Mouse (Mus musculus): ENCODE measurements around the gene Selenok. TPM values are rescaled to one million over a fixed set of nuclear protein-coding genes. Genes with fewer than 3 reads are reported as not detected.

Selenok gene
- polyA plus RNA-seq, 1 experiment from 2014 or later, result 460 TPM

GRCm38 (mm10) chr14:29998747-29999474 lies 30.8 kb downstream of the Selenok start:
- no peak overlapping the region for H3K27ac ChIP-seq
- peaks cover 45% of the 10 kb centered on the region for H3K36me3 ChIP-seq (ENCODE audit: poor library complexity, severe bottlenecking)
- no peak overlapping the region for H3K4me2 ChIP-seq
- ATAC-seq, result no peak; the same call in 1 of the 2 replicates
- no peak overlapping the region for H3K4me3 ChIP-seq
- 69% methylated on average over 13 of the region's 13 CpGs for WGBS
- no peaks in the 10 kb centered on the region for H3K27me3 ChIP-seq
- H3K9ac ChIP-seq, result no peak overlapping the region
- no peaks in the 10 kb centered on the region for H3K4me1 ChIP-seq
- H3K9me3 ChIP-seq (replicated peaks), result no peaks in the 10 kb centered on the region

GRCm38 (mm10) chr14:29999475-29999811 lies 31.3 kb downstream of the Selenok start:
- H3K27ac ChIP-seq, result no peak overlapping the region
- peaks cover 39% of the 10 kb centered on the region for H3K36me3 ChIP-seq (ENCODE audit: poor library complexity, severe bottlenecking)
- H3K4me1 ChIP-seq, result no peaks in the 10 kb centered on the region
- H3K9ac ChIP-seq, result no peak overlapping the region
- H3K9me3 ChIP-seq (replicated peaks), result no peaks in the 10 kb centered on the region
- H3K4me3 ChIP-seq, result no peak overlapping the region
- 0 out of 2 replicates have a peak, but pooled peaks cover 2% of the 10 kb centered on the region for H3K27me3 ChIP-seq
- no peak overlapping the region for H3K4me2 ChIP-seq
- no peak for ATAC-seq
- 89% methylated on average over 3 of the region's 3 CpGs for WGBS

- H3K27ac ChIP-seq, result no peak within 1 kb of the TSS
- peak; percentile 63 for ATAC-seq
- H3K4me1 ChIP-seq, result peaks cover 10% of the 10 kb centered on the region
- H3K27me3 ChIP-seq, result peaks cover 28% of the 10 kb centered on the region; the same call in 1 of the 2 replicates
- peak within 1 kb of the TSS; percentile 58 for H3K9ac ChIP-seq
- no peaks in the 10 kb centered on the region for H3K9me3 ChIP-seq (replicated peaks)
- no peaks in the 10 kb centered on the region for H3K36me3 ChIP-seq (ENCODE audit: poor library complexity, severe bottlenecking)
- H3K4me2 ChIP-seq, result peak within 1 kb of the TSS; percentile 89
- WGBS, result 10% methylated on average over 54 of the region's 54 CpGs
- H3K4me3 ChIP-seq, result peak within 1 kb of the TSS; percentile 46
Observed at GRCm38 (mm10) chr14:30008733-30009575, 40.8 kb downstream of the Selenok start, which contains the start of the genes Il17rb and Chdh. Gene Il17rb (minus strand): TSS chr14:30008896. Gene Chdh (plus strand): TSS chr14:30009023.

GRCm38 (mm10) chr14:30009864-30010560 lies 41.9 kb downstream of the Selenok start:
- 69% methylated on average over 10 of the region's 10 CpGs for WGBS
- no peak overlapping the region for H3K27ac ChIP-seq
- no peaks in the 10 kb centered on the region for H3K9me3 ChIP-seq (replicated peaks)
- H3K4me1 ChIP-seq, result peaks cover 10% of the 10 kb centered on the region
- no peak overlapping the region for H3K4me2 ChIP-seq
- no peaks in the 10 kb centered on the region for H3K36me3 ChIP-seq (ENCODE audit: poor library complexity, severe bottlenecking)
- H3K27me3 ChIP-seq, result peaks cover 24% of the 10 kb centered on the region; the same call in 1 of the 2 replicates
- ATAC-seq, result peak; percentile 51; the same call in 1 of the 2 replicates
- no peak overlapping the region for H3K4me3 ChIP-seq
- H3K9ac ChIP-seq, result no peak overlapping the region

GRCm38 (mm10) chr14:30011886-30012560 lies 43.9 kb downstream of the Selenok start:
- Histone ChIP-seq H3K36me3 (ENCODE audit: poor library complexity, severe bottlenecking) (no peaks in the 10 kb centered on the region), H3K27ac (no peak overlapping the region), H3K4me3 (no peak overlapping the region), H3K9ac (no peak overlapping the region), H3K4me2 (no peak overlapping the region), H3K4me1 (peaks cover 10% of the 10 kb centered on the region), H3K9me3 (replicated peaks) (no peaks in the 10 kb centered on the region), H3K27me3 (peaks cover 24% of the 10 kb centered on the region; the same call in 1 of the 2 replicates)
- ATAC-seq, result no peak
- WGBS, result 86% methylated on average over 10 of the region's 10 CpGs

- ATAC-seq, result no peak
Observed at GRCm38 (mm10) chr14:30014487-30014886, 46.4 kb downstream of the Selenok start.

GRCm38 (mm10) chr14:30015008-30015407 lies 46.9 kb downstream of the Selenok start:
- Histone ChIP-seq H3K9me3 (replicated peaks) (no peaks in the 10 kb centered on the region), H3K36me3 (ENCODE audit: poor library complexity, severe bottlenecking) (no peaks in the 10 kb centered on the region), H3K4me3 (no peak overlapping the region), H3K27ac (no peak overlapping the region), H3K4me2 (no peak overlapping the region), H3K4me1 (no peaks in the 10 kb centered on the region), H3K27me3 (0 out of 2 replicates have a peak, but pooled peaks cover 7% of the 10 kb centered on the region), H3K9ac (no peak overlapping the region)
- WGBS, result 65% methylated on average over 1 of the region's 1 CpGs
- ATAC-seq, result no peak

More at GRCm38 (mm10) chr14:30014487-30014886, 46.4 kb downstream of the Selenok start:
- WGBS, result 34% methylated on average over 10 of the region's 10 CpGs
- no peak overlapping the region for H3K9ac ChIP-seq
- no peak overlapping the region for H3K4me3 ChIP-seq
- no peaks in the 10 kb centered on the region for H3K36me3 ChIP-seq (ENCODE audit: poor library complexity, severe bottlenecking)
- H3K27ac ChIP-seq, result no peak overlapping the region
- H3K9me3 ChIP-seq (replicated peaks), result no peaks in the 10 kb centered on the region
- no peaks in the 10 kb centered on the region for H3K4me1 ChIP-seq
- no peak overlapping the region for H3K4me2 ChIP-seq
- 0 out of 2 replicates have a peak, but pooled peaks cover 8% of the 10 kb centered on the region for H3K27me3 ChIP-seq

- Histone ChIP-seq H3K27ac (no peak overlapping the region), H3K4me1 (no peaks in the 10 kb centered on the region), H3K4me3 (no peak overlapping the region), H3K9ac (no peak overlapping the region), H3K36me3 (ENCODE audit: poor library complexity, severe bottlenecking) (no peaks in the 10 kb centered on the region), H3K27me3 (no peaks in the 10 kb centered on the region), H3K9me3 (replicated peaks) (no peaks in the 10 kb centered on the region), H3K4me2 (no peak overlapping the region)
- WGBS, result 87% methylated on average over 5 of the region's 5 CpGs
- no peak for ATAC-seq
Observed at GRCm38 (mm10) chr14:30016666-30017065, 48.6 kb downstream of the Selenok start.

- no peaks in the 10 kb centered on the region for H3K9me3 ChIP-seq (replicated peaks)
- no peak overlapping the region for H3K9ac ChIP-seq
- no peak for ATAC-seq
- no peaks in the 10 kb centered on the region for H3K36me3 ChIP-seq (ENCODE audit: poor library complexity, severe bottlenecking)
- 85% methylated on average over 8 of the region's 8 CpGs for WGBS
- H3K4me2 ChIP-seq, result no peak overlapping the region
- H3K27me3 ChIP-seq, result no peaks in the 10 kb centered on the region
- H3K4me1 ChIP-seq, result no peaks in the 10 kb centered on the region
- H3K4me3 ChIP-seq, result no peak overlapping the region
- no peak overlapping the region for H3K27ac ChIP-seq
Observed at GRCm38 (mm10) chr14:30017794-30018462, 49.8 kb downstream of the Selenok start.

- no peak overlapping the region for H3K4me2 ChIP-seq
- H3K4me1 ChIP-seq, result no peaks in the 10 kb centered on the region
- no peak for ATAC-seq
- no peak overlapping the region for H3K27ac ChIP-seq
- 96% methylated on average over 4 of the region's 4 CpGs for WGBS
- no peaks in the 10 kb centered on the region for H3K27me3 ChIP-seq
- no peak overlapping the region for H3K4me3 ChIP-seq
- H3K9ac ChIP-seq, result no peak overlapping the region
- no peaks in the 10 kb centered on the region for H3K9me3 ChIP-seq (replicated peaks)
- no peaks in the 10 kb centered on the region for H3K36me3 ChIP-seq (ENCODE audit: poor library complexity, severe bottlenecking)
Observed at GRCm38 (mm10) chr14:30018463-30018801, 50.3 kb downstream of the Selenok start.

- no peak overlapping the region for H3K27ac ChIP-seq
- H3K36me3 ChIP-seq (ENCODE audit: poor library complexity, severe bottlenecking), result no peaks in the 10 kb centered on the region
- no peaks in the 10 kb centered on the region for H3K4me1 ChIP-seq
- H3K4me3 ChIP-seq, result no peak overlapping the region
- no peak overlapping the region for H3K4me2 ChIP-seq
- H3K9me3 ChIP-seq (replicated peaks), result no peaks in the 10 kb centered on the region
- 93% methylated on average over 6 of the region's 6 CpGs for WGBS
- no peak for ATAC-seq
- no peak overlapping the region for H3K9ac ChIP-seq
- no peaks in the 10 kb centered on the region for H3K27me3 ChIP-seq
Observed at GRCm38 (mm10) chr14:30018846-30019245, 50.7 kb downstream of the Selenok start.
